Mouse (Mus musculus) forebrain, postnatal 0 days (tissue): ENCODE measurements around the gene Acot11. TPM values are rescaled to one million over a fixed set of nuclear protein-coding genes. Genes with fewer than 3 reads are reported as not detected.
A peak's percentile ranks its signal among the peaks of the same experiment; 100 is the strongest.

Source experiments
- ATAC-seq: fragments of 200-750 bp; cut with Nextera tagmentation; 2 replicates; pipeline ENCODE4 v1.8.0; 2017; ENCODE audit warnings: mild to moderate bottlenecking, moderate library complexity
- DNase-seq: peaks from one replicate; pipeline ENCODE4 v3.0.0-alpha.2; 2015
- H3K27ac ChIP-seq: fragments of 300-500 bp; sonication (generic); 2 replicates; pipeline ENCODE4 v1.5.1; 2014; ENCODE audit warnings: low read depth, mild to moderate bottlenecking, antibody characterized with exemption, low read length, moderate library complexity, mixed read lengths
- H3K27me3 ChIP-seq: fragments of 300-500 bp; sonication (generic); 2 replicates; pipeline ENCODE4 v1.6.1; 2014; ENCODE audit warnings: mild to moderate bottlenecking, low read length, mixed read lengths; ENCODE audit not compliant: insufficient read depth
- H3K36me3 ChIP-seq: fragments of 300-500 bp; sonication (generic); 2 replicates; pipeline ENCODE4 v1.6.1; 2014; ENCODE audit warnings: mild to moderate bottlenecking, moderate library complexity; ENCODE audit not compliant: insufficient read depth
- H3K4me1 ChIP-seq: fragments of 300-500 bp; sonication (generic); 2 replicates; pipeline ENCODE4 v1.6.1; 2014; ENCODE audit warnings: antibody characterized with exemption; ENCODE audit not compliant: insufficient read depth
- H3K4me2 ChIP-seq: fragments of 300-500 bp; sonication (generic); 2 replicates; pipeline ENCODE4 v1.6.1; 2014; ENCODE audit warnings: low read depth, mild to moderate bottlenecking, moderate library complexity
- H3K4me3 ChIP-seq: fragments of 300-500 bp; sonication (generic); 2 replicates; pipeline ENCODE4 v1.5.1; 2014; ENCODE audit warnings: low read depth, low read length, mixed read lengths
- H3K9ac ChIP-seq: fragments of 300-500 bp; sonication (generic); 2 replicates; pipeline ENCODE4 v1.6.1; 2014; ENCODE audit warnings: mild to moderate bottlenecking
- H3K9me3 ChIP-seq: fragments of 300-500 bp; sonication (generic); 2 replicates; pipeline ENCODE4 v1.6.1; 2016; ENCODE audit warnings: low read length
- CTCF ChIP-seq: sonication (generic); IDR thresholded peaks from 2 replicates; pipeline ENCODE4 v1.5.1; 2016; ENCODE audit warnings: antibody characterized with exemption, control low read depth, low read depth
- WGBS: fragments of 180-500 bp; shearing (Covaris S2); extraction: QIAGEN DNeasy Blood & Tissue Kit; methylation state at CpG from one replicate; pipeline ENCODE4 v1.1.7; 2014; 5-methylcytosine and 5-hydroxymethylcytosine counted together
- polyA plus RNA-seq: library from polyadenylated mRNA; unstranded; fragments of >200 nt; fragmentation: Nextera tagmentation; extraction: Ambion mirVana; gene quantifications from 2 replicates; pipeline ENCODE4 v1.2.1, GENCODE M21; 2015
- total RNA-seq: library from RNA; depleted of rRNA; stranded (reverse); fragments of >200 nt; gene quantifications from 2 replicates; pipeline ENCODE4 v1.2.3, GENCODE M21; 2014

Gene Acot11
- total and polyA plus RNA-seq, 2 experiments from 2014 or later: 1.2 to 5.5 TPM

GRCm38 (mm10) chr4:106840651-106841145 is 35.9 kb upstream of the Acot11 start:
- Histone ChIP-seq H3K27ac (peak overlapping the region; percentile 84; the same call in 1 of the 2 replicates), H3K9me3 (no peaks in the 10 kb centered on the region), H3K27me3 (no peaks in the 10 kb centered on the region), H3K4me2 (peak overlapping the region; percentile 95), H3K4me3 (peak overlapping the region; percentile 55), H3K9ac (peak overlapping the region; percentile 63), H3K4me1 (peaks cover 15% of the 10 kb centered on the region), H3K36me3 (no peaks in the 10 kb centered on the region)
- TF ChIP-seq CTCF: no peak
- DNase-seq (no peak), ATAC-seq (no peak)
- WGBS: 10% methylated on average over 6 of the region's 6 CpGs

GRCm38 (mm10) chr4:106839964-106840611 is 35.3 kb upstream of the Acot11 start:
- DNase-seq: peak; percentile 93
- H3K9me3 ChIP-seq: no peaks in the 10 kb centered on the region
- peak overlapping the region; percentile 55 for H3K4me3 ChIP-seq
- peak; percentile 67 for ATAC-seq
- WGBS: 5% methylated on average over 32 of the region's 51 CpGs
- H3K4me1 ChIP-seq: peaks cover 15% of the 10 kb centered on the region
- peak overlapping the region; percentile 95 for H3K4me2 ChIP-seq
- no peaks in the 10 kb centered on the region for H3K36me3 ChIP-seq
- 0 out of 2 replicates have a peak, but pooled peaks have one; percentile 2 for TF ChIP-seq CTCF
- H3K27ac ChIP-seq: peak overlapping the region; percentile 84
- peak overlapping the region; percentile 63 for H3K9ac ChIP-seq
- no peaks in the 10 kb centered on the region for H3K27me3 ChIP-seq

- Histone ChIP-seq H3K4me3 (peak overlapping the region; percentile 55), H3K4me2 (peak overlapping the region; percentile 95), H3K36me3 (no peaks in the 10 kb centered on the region), H3K27ac (peak overlapping the region; percentile 84), H3K9me3 (no peaks in the 10 kb centered on the region), H3K4me1 (peaks cover 15% of the 10 kb centered on the region), H3K9ac (peak overlapping the region; percentile 61), H3K27me3 (no peaks in the 10 kb centered on the region)
- DNase-seq (peak; percentile 54), ATAC-seq (peak; percentile 56; the same call in 1 of the 2 replicates)
- under 1% methylated on average over 32 of the region's 32 CpGs for WGBS
- no peak for TF ChIP-seq CTCF
Observed at GRCm38 (mm10) chr4:106839254-106839834, 34.5 kb upstream of the Acot11 start.

- H3K27me3 ChIP-seq: no peaks in the 10 kb centered on the region
- 2% methylated on average over 36 of the region's 36 CpGs for WGBS
- peak; percentile 92 for TF ChIP-seq CTCF
- peak overlapping the region; percentile 84 for H3K27ac ChIP-seq
- peak overlapping the region; percentile 55 for H3K4me3 ChIP-seq
- H3K36me3 ChIP-seq: no peaks in the 10 kb centered on the region
- ATAC-seq: peak; percentile 86
- H3K4me1 ChIP-seq: peaks cover 15% of the 10 kb centered on the region
- peak overlapping the region; percentile 95 for H3K4me2 ChIP-seq
- no peaks in the 10 kb centered on the region for H3K9me3 ChIP-seq
- DNase-seq: peak; percentile 95
- peak overlapping the region; percentile 61 for H3K9ac ChIP-seq
Observed at GRCm38 (mm10) chr4:106838548-106839253, 33.9 kb upstream of the Acot11 start.

- H3K9ac ChIP-seq: peak overlapping the region; percentile 56
- WGBS: 0% methylated on average over 13 of the region's 18 CpGs
- peak overlapping the region; percentile 95 for H3K4me2 ChIP-seq
- H3K4me1 ChIP-seq: peaks cover 15% of the 10 kb centered on the region
- peak; percentile 33 for ATAC-seq
- H3K27ac ChIP-seq: peak overlapping the region; percentile 59
- H3K4me3 ChIP-seq: peak overlapping the region; percentile 31
- DNase-seq: peak; percentile 92
- H3K9me3 ChIP-seq: no peaks in the 10 kb centered on the region
- no peaks in the 10 kb centered on the region for H3K36me3 ChIP-seq
- no peaks in the 10 kb centered on the region for H3K27me3 ChIP-seq
- no peak for TF ChIP-seq CTCF
Observed at GRCm38 (mm10) chr4:106837964-106838363, 33.2 kb upstream of the Acot11 start.

GRCm38 (mm10) chr4:106837425-106837824 is 32.6 kb upstream of the Acot11 start:
- 6% methylated on average over 9 of the region's 9 CpGs for WGBS
- no peaks in the 10 kb centered on the region for H3K9me3 ChIP-seq
- H3K4me1 ChIP-seq: peaks cover 15% of the 10 kb centered on the region
- H3K36me3 ChIP-seq: no peaks in the 10 kb centered on the region
- peak overlapping the region; percentile 31 for H3K4me3 ChIP-seq
- peak overlapping the region; percentile 95 for H3K4me2 ChIP-seq
- no peaks in the 10 kb centered on the region for H3K27me3 ChIP-seq
- ATAC-seq: no peak
- no peak for DNase-seq
- peak overlapping the region; percentile 42 for H3K27ac ChIP-seq
- no peak for TF ChIP-seq CTCF
- H3K9ac ChIP-seq: peak overlapping the region; percentile 56
